Mouse (Mus musculus) midbrain, embryonic 11.5 days (tissue): ENCODE results near the gene Fermt1. TPM values are rescaled to one million over a fixed set of nuclear protein-coding genes. Genes with fewer than 3 reads are reported as not detected.

Experiments used
- ATAC-seq: fragments of 200-750 bp; cut with Nextera tagmentation; 2 replicates; pipeline ENCODE4 v1.8.0; 2017; ENCODE audit warnings: moderate TSS enrichment, moderate library complexity; ENCODE audit not compliant: low FRiP score
- DNase-seq: peaks from one replicate; pipeline ENCODE4 v3.0.0; 2015; ENCODE audit warnings: low spot score; ENCODE audit errors: missing footprints
- H3K27ac ChIP-seq: fragments of 300-500 bp; sonication (generic); 2 replicates; pipeline ENCODE4 v1.5.1; 2014; ENCODE audit warnings: low read depth, low read length
- H3K27me3 ChIP-seq: fragments of 300-500 bp; sonication (generic); 2 replicates; pipeline ENCODE4 v1.6.1; 2014; ENCODE audit warnings: mild to moderate bottlenecking, low read length, moderate library complexity, mixed read lengths; ENCODE audit not compliant: control insufficient read depth, insufficient read depth
- H3K36me3 ChIP-seq: fragments of 300-500 bp; sonication (generic); 2 replicates; pipeline ENCODE4 v1.6.1; 2014; ENCODE audit warnings: mild to moderate bottlenecking, low read length, moderate library complexity, mixed read lengths; ENCODE audit not compliant: control insufficient read depth, insufficient read depth
- H3K4me1 ChIP-seq: fragments of 300-500 bp; sonication (generic); 2 replicates; pipeline ENCODE4 v1.6.1; 2014; ENCODE audit warnings: low read length; ENCODE audit not compliant: control insufficient read depth, insufficient read depth
- H3K4me2 ChIP-seq: fragments of 300-500 bp; sonication (generic); 2 replicates; pipeline ENCODE4 v1.6.1; 2014; ENCODE audit warnings: mild to moderate bottlenecking, moderate library complexity
- H3K4me3 ChIP-seq: fragments of 300-500 bp; sonication (generic); 2 replicates; pipeline ENCODE4 v1.5.1; 2014; ENCODE audit warnings: low read depth, low read length
- H3K9ac ChIP-seq: fragments of 300-500 bp; sonication (generic); 2 replicates; pipeline ENCODE4 v1.6.1; 2014; ENCODE audit warnings: low read length
- H3K9me3 ChIP-seq: fragments of 300-500 bp; sonication (generic); 2 replicates; pipeline ENCODE4 v1.6.1; 2016; ENCODE audit warnings: low read length; ENCODE audit not compliant: control insufficient read depth
- WGBS: fragments of 180-500 bp; shearing (Covaris S2); extraction: QIAGEN DNeasy Blood & Tissue Kit; methylation state at CpG from one replicate; pipeline ENCODE4 v1.1.7; 2014; 5-methylcytosine and 5-hydroxymethylcytosine counted together
- polyA plus RNA-seq: library from polyadenylated mRNA; unstranded; fragments of >200 nt; fragmentation: Nextera tagmentation; extraction: Ambion mirVana; gene quantifications from 2 replicates; pipeline ENCODE4 v1.2.1, GENCODE M21; 2014

Gene Fermt1
- polyA plus RNA-seq, 1 experiment from 2014 or later: 1.4 TPM

GRCm38 (mm10) chr2:132856333-132856732, 89.4 kb downstream of the Fermt1 start:
- no peak overlapping the region for H3K4me2 ChIP-seq
- no peak overlapping the region for H3K9ac ChIP-seq
- H3K36me3 ChIP-seq: peaks cover 2% of the 10 kb centered on the region; the same call in 1 of the 2 replicates
- H3K9me3 ChIP-seq: no peaks in the 10 kb centered on the region
- DNase-seq (no peak), ATAC-seq (no peak)
- H3K27me3 ChIP-seq: no peaks in the 10 kb centered on the region
- 79% methylated on average over 5 of the region's 5 CpGs for WGBS
- H3K27ac ChIP-seq: no peak overlapping the region
- H3K4me3 ChIP-seq: no peak overlapping the region
- H3K4me1 ChIP-seq: no peaks in the 10 kb centered on the region

Other genes with a start within 250 kb of the Fermt1 start
- 23.0 and 25.5 TPM in 2 replicates for gene Chgb, start 164.6 kb downstream of the Fermt1 start, polyA plus RNA-seq
- 31.8 and 32.9 TPM in 2 replicates for gene Trmt6, start 129.9 kb downstream of the Fermt1 start, polyA plus RNA-seq
- gene Mcm8, start 129.8 kb downstream of the Fermt1 start, polyA plus RNA-seq: 23.1 and 23.7 TPM in 2 replicates
- 24.7 and 25.5 TPM in 2 replicates for gene Crls1, start 99.2 kb downstream of the Fermt1 start, polyA plus RNA-seq
- gene Lrrn4, start 65.0 kb downstream of the Fermt1 start, polyA plus RNA-seq: 0.14 and 0.18 TPM in 2 replicates